Mouse (Mus musculus): ENCODE results near the gene Olfr275. TPM values are rescaled to one million over a fixed set of nuclear protein-coding genes. Genes with fewer than 3 reads are reported as not detected.
"Not testable (repeated sequence)": the region's sequence is repeated elsewhere in the genome, so short reads cannot be mapped to it uniquely, and the experiment has no call there.

The Olfr275 gene
- polyA plus RNA-seq (2015; fragmentation: Nextera tagmentation; extraction: Ambion mirVana): not detected in 2 replicates

DNA sequence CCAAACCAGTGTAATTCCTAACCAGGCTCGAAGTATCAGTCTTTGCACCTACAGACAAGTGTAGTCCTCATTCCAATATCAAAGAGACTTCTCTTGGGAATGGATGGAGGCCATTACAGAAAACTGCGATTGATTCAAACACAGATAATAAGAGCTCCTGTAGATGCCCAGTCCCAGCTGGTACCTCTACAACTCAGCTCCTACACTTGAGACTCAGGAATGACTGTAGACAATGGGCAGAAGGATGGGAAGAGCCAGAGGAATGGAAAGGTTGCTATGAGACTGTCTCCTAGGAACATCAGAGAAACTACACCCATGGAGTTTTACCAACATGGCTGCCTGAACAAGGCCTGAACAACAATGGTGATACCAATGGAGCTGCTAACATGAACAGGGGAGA, at the start of gene Olfr275:
Gene Olfr275 (plus strand): TSS at position 301 of the 400 bp plus-strand sequence.
- H3K9ac ChIP-seq (ENCODE audit: low read depth, low read length): no peak within 1 kb of the TSS
- WGBS: 91% methylated on average over 2 of the region's 2 CpGs
- H3K4me2 ChIP-seq (ENCODE audit: low read depth, low read length): no peak within 1 kb of the TSS
- H3K4me1 ChIP-seq (ENCODE audit: control insufficient read depth, insufficient read depth, low read length): no peaks in the 10 kb centered on the region
- ATAC-seq: no peak
- H3K36me3 ChIP-seq (ENCODE audit: control insufficient read depth, insufficient read depth, low read length): no peaks in the 10 kb centered on the region
- no peaks in the 10 kb centered on the region for H3K9me3 ChIP-seq (ENCODE audit: control insufficient read depth, low read length)
- H3K4me3 ChIP-seq (ENCODE audit: low read length): no peak within 1 kb of the TSS
- no peak within 1 kb of the TSS for H3K27ac ChIP-seq (ENCODE audit: low read length)
- no peaks in the 10 kb centered on the region for H3K27me3 ChIP-seq (replicated peaks; ENCODE audit: control insufficient read depth, insufficient read depth, low read length)

DNA sequence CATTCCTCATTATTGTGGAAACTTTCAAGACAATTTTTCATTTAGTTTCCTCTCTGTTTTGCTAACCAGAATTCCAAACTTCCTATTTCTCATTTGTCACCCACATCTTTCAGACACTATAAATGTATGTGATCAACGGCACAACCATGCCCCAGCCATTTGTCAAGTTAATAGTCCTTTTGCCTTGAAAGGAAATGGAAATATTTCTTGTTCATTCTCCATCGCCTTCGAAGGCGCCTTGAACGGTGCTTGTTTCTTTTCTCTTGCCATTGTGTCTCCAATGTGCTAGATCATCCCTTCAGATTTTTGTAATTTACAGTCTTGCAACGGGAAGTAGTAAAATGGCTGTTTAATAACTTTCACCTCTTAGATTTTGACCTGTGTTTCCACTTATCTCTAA, 48.8 kb upstream of the Olfr275 start:
- WGBS: 63% methylated on average over 6 of the region's 6 CpGs
- Histone ChIP-seq H3K36me3 (ENCODE audit: control insufficient read depth, insufficient read depth, low read length) (no peaks in the 10 kb centered on the region), H3K27me3 (replicated peaks; ENCODE audit: control insufficient read depth, insufficient read depth, low read length) (no peaks in the 10 kb centered on the region), H3K27ac (ENCODE audit: low read length) (no peak overlapping the region), H3K4me2 (ENCODE audit: low read depth, low read length) (no peak overlapping the region), H3K4me3 (ENCODE audit: low read length) (no peak overlapping the region), H3K9me3 (ENCODE audit: control insufficient read depth, low read length) (no peaks in the 10 kb centered on the region), H3K9ac (ENCODE audit: low read depth, low read length) (no peak overlapping the region), H3K4me1 (ENCODE audit: control insufficient read depth, insufficient read depth, low read length) (no peaks in the 10 kb centered on the region)
- no peak for ATAC-seq

DNA sequence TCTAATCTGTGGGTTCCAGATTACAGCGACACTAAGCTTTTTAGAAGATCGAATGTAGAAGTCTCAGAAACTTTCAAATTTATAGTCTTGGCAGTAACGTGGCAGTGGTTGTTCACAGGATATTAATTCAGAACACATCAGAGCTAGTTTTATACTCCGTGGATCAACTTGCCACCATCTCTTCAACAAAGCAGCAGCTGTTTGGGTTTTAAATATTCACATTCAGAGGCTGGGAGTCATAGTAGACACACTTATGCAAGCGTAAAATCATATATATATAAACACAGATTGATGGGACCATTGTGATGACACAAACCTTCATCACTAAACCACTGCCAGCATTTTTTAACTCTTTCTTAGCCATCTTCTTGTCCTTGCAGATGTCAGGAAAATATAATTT, 42.2 kb upstream of the Olfr275 start:
- H3K9ac ChIP-seq (ENCODE audit: low read depth, low read length): no peak overlapping the region
- no peaks in the 10 kb centered on the region for H3K36me3 ChIP-seq (ENCODE audit: control insufficient read depth, insufficient read depth, low read length)
- no peak overlapping the region for H3K4me3 ChIP-seq (ENCODE audit: low read length)
- H3K9me3 ChIP-seq (ENCODE audit: control insufficient read depth, low read length): no peaks in the 10 kb centered on the region
- H3K4me2 ChIP-seq (ENCODE audit: low read depth, low read length): no peak overlapping the region
- H3K27me3 ChIP-seq (replicated peaks; ENCODE audit: control insufficient read depth, insufficient read depth, low read length): no peaks in the 10 kb centered on the region
- ATAC-seq: no peak
- no peaks in the 10 kb centered on the region for H3K4me1 ChIP-seq (ENCODE audit: control insufficient read depth, insufficient read depth, low read length)
- WGBS: 65% methylated on average over 5 of the region's 5 CpGs
- H3K27ac ChIP-seq (ENCODE audit: low read length): no peak overlapping the region

DNA sequence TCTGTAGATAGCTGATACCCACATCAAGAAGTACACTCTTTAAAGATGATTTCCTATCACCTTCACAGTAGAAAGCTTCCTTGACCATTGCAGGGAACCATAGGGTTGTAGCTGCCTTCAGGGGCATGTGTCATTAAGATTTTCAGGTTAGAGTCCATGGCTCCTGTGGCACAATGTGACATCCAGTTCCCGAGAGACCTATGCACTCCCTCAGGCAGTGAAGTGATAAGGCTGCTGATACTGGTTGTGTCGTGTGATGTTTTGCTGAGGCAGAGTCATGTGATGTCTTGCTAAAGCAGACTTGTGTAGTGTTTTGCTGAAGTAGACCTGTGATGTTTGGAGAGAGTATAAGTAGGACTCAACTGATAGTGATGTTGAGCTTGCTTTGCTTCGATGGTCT, 14.4 kb upstream of the Olfr275 start:
- 76% methylated on average over 3 of the region's 3 CpGs for WGBS
- ATAC-seq: peak; percentile 77

DNA sequence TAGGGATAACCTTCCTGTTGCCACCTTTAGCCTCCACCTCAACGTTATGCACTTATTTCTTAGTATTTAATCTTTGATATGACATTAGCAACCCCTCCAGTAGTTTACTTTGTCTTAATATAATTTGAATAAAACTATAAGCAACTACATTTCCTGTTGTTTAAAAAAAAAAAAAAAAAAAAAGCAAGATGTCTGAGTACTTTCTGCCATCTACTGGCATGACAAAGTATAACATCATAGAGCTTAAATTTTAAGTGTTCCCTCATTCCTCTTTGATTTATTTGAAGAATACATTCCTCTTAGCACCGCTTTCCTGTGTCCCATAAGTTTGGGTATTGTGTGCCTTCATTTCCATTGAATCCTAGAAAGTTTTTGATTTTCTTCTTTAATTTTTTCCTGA, 2.5 kb upstream of the Olfr275 start:
- Histone ChIP-seq H3K4me1 (ENCODE audit: control insufficient read depth, insufficient read depth, low read length) (no peaks in the 10 kb centered on the region), H3K4me3 (ENCODE audit: low read length) (no peak overlapping the region), H3K9ac (ENCODE audit: low read depth, low read length) (no peak overlapping the region), H3K36me3 (ENCODE audit: control insufficient read depth, insufficient read depth, low read length) (no peaks in the 10 kb centered on the region), H3K27ac (ENCODE audit: low read length) (no peak overlapping the region), H3K9me3 (ENCODE audit: control insufficient read depth, low read length) (no peaks in the 10 kb centered on the region), H3K4me2 (ENCODE audit: low read depth, low read length) (no peak overlapping the region), H3K27me3 (replicated peaks; ENCODE audit: control insufficient read depth, insufficient read depth, low read length) (no peaks in the 10 kb centered on the region)
- ATAC-seq: no peak
- WGBS: 29% methylated on average over 2 of the region's 2 CpGs

More for the DNA sequence above, 14.4 kb upstream of the Olfr275 start:
- Histone ChIP-seq H3K36me3 (ENCODE audit: control insufficient read depth, insufficient read depth, low read length) (no peaks in the 10 kb centered on the region), H3K9ac (ENCODE audit: low read depth, low read length) (no peak overlapping the region), H3K27ac (ENCODE audit: low read length) (no peak overlapping the region), H3K4me2 (ENCODE audit: low read depth, low read length) (no peak overlapping the region), H3K9me3 (ENCODE audit: control insufficient read depth, low read length) (no peaks in the 10 kb centered on the region), H3K27me3 (replicated peaks; ENCODE audit: control insufficient read depth, insufficient read depth, low read length) (no peaks in the 10 kb centered on the region), H3K4me3 (ENCODE audit: low read length) (no peak overlapping the region), H3K4me1 (ENCODE audit: control insufficient read depth, insufficient read depth, low read length) (no peaks in the 10 kb centered on the region)

DNA sequence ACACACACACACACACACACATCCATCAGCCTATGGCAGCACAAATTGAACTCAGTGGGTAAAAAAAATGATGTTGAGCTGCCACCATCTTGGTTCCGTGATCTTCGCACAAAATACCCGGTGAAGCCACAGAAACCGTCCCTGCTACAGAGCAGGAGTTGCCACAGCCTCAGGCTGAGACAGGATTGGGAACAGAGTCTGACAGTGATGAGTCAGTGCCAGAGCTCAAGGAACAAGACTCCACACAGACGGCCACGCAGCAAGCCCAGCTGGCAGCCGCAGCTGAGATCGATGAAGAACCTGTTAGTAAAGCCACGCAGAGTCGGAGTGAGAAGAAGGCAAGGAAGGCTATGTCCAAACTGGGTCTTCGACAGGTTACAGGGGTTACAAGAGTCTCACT, 7.0 kb downstream of the Olfr275 start:
- no peak overlapping the region for H3K9ac ChIP-seq (ENCODE audit: low read depth, low read length)
- no peaks in the 10 kb centered on the region for H3K36me3 ChIP-seq (ENCODE audit: control insufficient read depth, insufficient read depth, low read length)
- H3K27me3 ChIP-seq (replicated peaks; ENCODE audit: control insufficient read depth, insufficient read depth, low read length): no peaks in the 10 kb centered on the region
- no peak for ATAC-seq
- WGBS: 97% methylated on average over 11 of the region's 11 CpGs
- H3K4me2 ChIP-seq (ENCODE audit: low read depth, low read length): no peak overlapping the region
- no peaks in the 10 kb centered on the region for H3K4me1 ChIP-seq (ENCODE audit: control insufficient read depth, insufficient read depth, low read length)
- no peak overlapping the region for H3K4me3 ChIP-seq (ENCODE audit: low read length)
- no peak overlapping the region for H3K27ac ChIP-seq (ENCODE audit: low read length)
- H3K9me3 ChIP-seq (ENCODE audit: control insufficient read depth, low read length): no peaks in the 10 kb centered on the region

DNA sequence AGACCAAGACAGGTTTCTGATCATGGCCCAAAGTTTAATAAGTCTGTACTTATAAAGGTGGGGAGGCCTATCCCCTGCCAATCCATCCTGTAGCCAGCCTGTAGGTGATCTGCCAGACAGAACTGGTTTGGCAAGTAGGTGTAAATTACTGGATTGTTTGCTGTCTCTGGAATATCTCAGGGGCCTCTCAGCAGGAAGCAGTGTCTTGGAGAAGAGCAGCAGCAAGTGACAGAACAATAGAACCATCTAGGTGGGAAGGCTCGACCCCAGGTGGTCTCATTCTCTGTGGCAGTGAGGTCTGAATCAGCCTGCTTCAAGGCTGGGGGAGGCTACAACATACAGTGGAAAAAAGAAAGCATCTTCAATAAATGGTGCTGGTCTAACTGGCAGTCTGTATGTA, 31.0 kb downstream of the Olfr275 start:
- 16% methylated on average over 1 of the region's 1 CpGs for WGBS
- H3K9me3 ChIP-seq (ENCODE audit: control insufficient read depth, low read length); H3K4me2 ChIP-seq (ENCODE audit: low read depth, low read length); H3K4me3 ChIP-seq (ENCODE audit: low read length); H3K27me3 ChIP-seq (replicated peaks; ENCODE audit: control insufficient read depth, insufficient read depth, low read length); H3K36me3 ChIP-seq (ENCODE audit: control insufficient read depth, insufficient read depth, low read length); ATAC-seq; H3K4me1 ChIP-seq (ENCODE audit: control insufficient read depth, insufficient read depth, low read length); H3K9ac ChIP-seq (ENCODE audit: low read depth, low read length); H3K27ac ChIP-seq (ENCODE audit: low read length): not testable (repeated sequence)

DNA sequence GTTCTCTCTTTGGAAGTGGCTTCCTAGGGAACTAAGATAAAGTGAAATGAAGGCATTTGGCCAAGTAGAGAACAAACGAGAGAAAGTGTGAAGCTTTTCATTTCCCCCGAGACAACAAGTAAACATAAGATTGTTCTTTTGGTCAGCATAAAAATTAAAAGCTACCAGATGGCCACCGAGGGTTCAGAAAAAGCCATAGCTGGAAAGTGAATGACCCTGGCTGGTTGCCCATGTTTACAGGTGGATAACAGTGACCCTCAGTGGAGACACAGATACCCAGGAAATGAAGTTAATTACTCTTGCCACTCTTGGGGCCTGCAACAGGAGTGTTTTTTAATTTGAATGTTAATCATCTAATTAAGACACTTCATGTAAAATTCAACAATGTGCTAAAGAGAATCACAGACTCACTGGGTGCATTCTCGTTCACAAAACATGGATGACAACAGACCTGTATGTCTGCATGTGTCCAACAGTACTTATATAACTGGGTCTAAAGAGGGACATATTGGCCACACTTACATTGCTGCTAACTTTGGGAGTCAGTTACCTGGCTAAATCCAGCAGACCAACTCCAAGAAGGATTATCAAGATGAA, 34.7 kb downstream of the Olfr275 start:
- no peak for ATAC-seq

DNA sequence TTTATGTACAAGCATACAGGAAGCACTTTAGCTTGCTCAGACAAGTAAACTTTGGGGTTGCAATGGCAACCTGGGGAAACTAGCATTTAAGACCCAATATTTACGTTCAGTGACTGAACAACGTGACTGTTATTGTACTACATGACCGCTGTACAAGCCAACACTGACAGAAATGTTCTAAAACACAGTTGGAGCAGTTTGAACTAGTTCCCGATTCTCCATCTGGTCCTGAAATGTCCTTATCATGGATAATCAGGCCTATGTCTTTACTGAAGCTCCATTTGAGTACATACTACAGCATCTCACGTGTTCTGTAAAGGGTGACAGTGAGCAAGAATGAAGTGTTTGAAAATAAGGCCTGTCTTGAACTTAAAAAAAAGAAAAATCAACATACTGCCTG, 35.3 kb downstream of the Olfr275 start:
- Histone ChIP-seq H3K27me3 (replicated peaks; ENCODE audit: control insufficient read depth, insufficient read depth, low read length) (no peaks in the 10 kb centered on the region), H3K27ac (ENCODE audit: low read length) (no peak overlapping the region), H3K4me1 (ENCODE audit: control insufficient read depth, insufficient read depth, low read length) (no peaks in the 10 kb centered on the region), H3K36me3 (ENCODE audit: control insufficient read depth, insufficient read depth, low read length) (no peaks in the 10 kb centered on the region), H3K4me2 (ENCODE audit: low read depth, low read length) (no peak overlapping the region), H3K4me3 (ENCODE audit: low read length) (no peak overlapping the region), H3K9ac (ENCODE audit: low read depth, low read length) (no peak overlapping the region), H3K9me3 (ENCODE audit: control insufficient read depth, low read length) (no peaks in the 10 kb centered on the region)
- 83% methylated on average over 5 of the region's 5 CpGs for WGBS
- no peak for ATAC-seq

More for the DNA sequence above, 34.7 kb downstream of the Olfr275 start:
- Histone ChIP-seq H3K36me3 (ENCODE audit: control insufficient read depth, insufficient read depth, low read length) (no peaks in the 10 kb centered on the region), H3K4me3 (ENCODE audit: low read length) (no peak overlapping the region), H3K27me3 (replicated peaks; ENCODE audit: control insufficient read depth, insufficient read depth, low read length) (no peaks in the 10 kb centered on the region), H3K27ac (ENCODE audit: low read length) (no peak overlapping the region), H3K4me2 (ENCODE audit: low read depth, low read length) (no peak overlapping the region), H3K9ac (ENCODE audit: low read depth, low read length) (no peak overlapping the region), H3K9me3 (ENCODE audit: control insufficient read depth, low read length) (no peaks in the 10 kb centered on the region), H3K4me1 (ENCODE audit: control insufficient read depth, insufficient read depth, low read length) (no peaks in the 10 kb centered on the region)
- 58% methylated on average over 4 of the region's 4 CpGs for WGBS

DNA sequence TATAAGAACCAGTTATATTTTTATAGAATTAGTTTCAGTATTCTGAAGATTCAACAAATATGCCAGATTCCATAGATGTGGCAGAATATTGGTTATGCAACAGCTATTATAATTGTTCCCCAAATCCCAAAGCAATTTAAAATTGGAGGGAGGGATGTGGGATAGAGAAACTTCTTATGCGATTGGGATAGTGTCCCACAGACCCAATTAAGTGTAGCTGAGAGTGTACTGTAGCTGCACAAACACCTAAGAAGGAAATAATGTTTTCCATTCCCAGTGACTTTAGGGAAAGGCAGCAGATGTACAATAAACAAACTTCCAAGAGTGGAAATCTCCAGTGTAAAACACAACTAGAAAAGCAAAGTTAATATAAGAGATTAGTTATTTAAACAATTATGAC, 44.7 kb downstream of the Olfr275 start, which contains the start of gene Olfr273:
Gene Olfr273 (minus strand): TSS at position 101 of the 400 bp plus-strand sequence.
- no peak within 1 kb of the TSS for H3K9ac ChIP-seq (ENCODE audit: low read depth, low read length)
- H3K4me1 ChIP-seq (ENCODE audit: control insufficient read depth, insufficient read depth, low read length): no peaks in the 10 kb centered on the region
- no peaks in the 10 kb centered on the region for H3K9me3 ChIP-seq (ENCODE audit: control insufficient read depth, low read length)
- no peak within 1 kb of the TSS for H3K4me3 ChIP-seq (ENCODE audit: low read length)
- ATAC-seq: no peak
- H3K4me2 ChIP-seq (ENCODE audit: low read depth, low read length): no peak within 1 kb of the TSS
- no peak within 1 kb of the TSS for H3K27ac ChIP-seq (ENCODE audit: low read length)
- H3K36me3 ChIP-seq (ENCODE audit: control insufficient read depth, insufficient read depth, low read length): no peaks in the 10 kb centered on the region
- 54% methylated on average over 1 of the region's 1 CpGs for WGBS
- no peaks in the 10 kb centered on the region for H3K27me3 ChIP-seq (replicated peaks; ENCODE audit: control insufficient read depth, insufficient read depth, low read length)
